Mouse (Mus musculus): Measurements from ENCODE around the gene Slc44a5. TPM values are rescaled to one million over a fixed set of nuclear protein-coding genes. Genes with fewer than 3 reads are reported as not detected.

Slc44a5 gene
- polyA plus RNA-seq, 1 experiment from 2014 or later = 1.1 TPM

Other genes with a start within 250 kb of the Slc44a5 start
- gene St6galnac3, start 248.3 kb upstream of the Slc44a5 start, polyA plus RNA-seq (2016; fragmentation: Nextera tagmentation; extraction: Ambion mirVana) = 26.7 and 38.4 TPM in 2 replicates
- 1.0 and 2.0 TPM in 2 replicates for gene Asb17, start 129.2 kb upstream of the Slc44a5 start, polyA plus RNA-seq (2016; fragmentation: Nextera tagmentation; extraction: Ambion mirVana)
- 0.09 and 0.11 TPM in 2 replicates for gene Msh4, start 67.3 kb upstream of the Slc44a5 start, polyA plus RNA-seq (2016; fragmentation: Nextera tagmentation; extraction: Ambion mirVana)
- gene Rabggtb, start 60.4 kb upstream of the Slc44a5 start, polyA plus RNA-seq (2016; fragmentation: Nextera tagmentation; extraction: Ambion mirVana) = 56.8 and 57.2 TPM in 2 replicates
- gene Acadm, start 28.8 kb upstream of the Slc44a5 start, polyA plus RNA-seq (2016; fragmentation: Nextera tagmentation; extraction: Ambion mirVana) = 91.2 and 141 TPM in 2 replicates